Mouse (Mus musculus) monocyte, adult 2 months (primary cell): Measurements from ENCODE around the gene Snai1.

Experiments
- DNase-seq, 2 experiments: peaks; one replicate each; pipeline ENCODE4 v3.0.0; 2022; ENCODE audit warnings: low spot score in 2 of 2, low read depth in 1 of 2

Gene Snai1

GRCm38 (mm10) chr2:167519606-167520252 lies 18.3 kb upstream of the Snai1 start:
- DNase-seq: no peak

GRCm38 (mm10) chr2:167528278-167528677 lies 9.7 kb upstream of the Snai1 start:
- no peak for DNase-seq

GRCm38 (mm10) chr2:167529935-167530513 lies 8.0 kb upstream of the Snai1 start:
- DNase-seq: no peak

- DNase-seq: no peak
Measured at GRCm38 (mm10) chr2:167530536-167530935, 7.5 kb upstream of the Snai1 start.

GRCm38 (mm10) chr2:167532131-167532530 lies 5.9 kb upstream of the Snai1 start:
- DNase-seq: no peak

GRCm38 (mm10) chr2:167533880-167534279 lies 4.1 kb upstream of the Snai1 start:
- DNase-seq: no peak

- DNase-seq: no peak
Measured at GRCm38 (mm10) chr2:167536320-167536945, 1.6 kb upstream of the Snai1 start.

GRCm38 (mm10) chr2:167538671-167539306 lies 794 bp downstream of the Snai1 start:
- DNase-seq: no peak

- no peak for DNase-seq
Measured at GRCm38 (mm10) chr2:167539536-167540476, 1.8 kb downstream of the Snai1 start.

- DNase-seq: no peak
Measured at GRCm38 (mm10) chr2:167540477-167541110, 2.6 kb downstream of the Snai1 start.

GRCm38 (mm10) chr2:167541324-167541723 lies 3.3 kb downstream of the Snai1 start:
- DNase-seq: no peak

GRCm38 (mm10) chr2:167541761-167542160 lies 3.8 kb downstream of the Snai1 start:
- no peak for DNase-seq

GRCm38 (mm10) chr2:167542361-167542760 lies 4.4 kb downstream of the Snai1 start:
- DNase-seq: no peak

GRCm38 (mm10) chr2:167543121-167544003 lies 5.4 kb downstream of the Snai1 start:
- DNase-seq: no peak

GRCm38 (mm10) chr2:167544004-167544356 lies 6.0 kb downstream of the Snai1 start:
- DNase-seq: no peak

GRCm38 (mm10) chr2:167544456-167544855 lies 6.5 kb downstream of the Snai1 start:
- no peak for DNase-seq

- no peak for DNase-seq
Measured at GRCm38 (mm10) chr2:167546447-167547195, 8.6 kb downstream of the Snai1 start.

GRCm38 (mm10) chr2:167547444-167547843 lies 9.4 kb downstream of the Snai1 start:
- DNase-seq: no peak

- no peak for DNase-seq
Measured at GRCm38 (mm10) chr2:167548961-167549360, 11.0 kb downstream of the Snai1 start.
